Mouse (Mus musculus): ENCODE measurements around the gene Cpsf4.
A peak's percentile ranks its signal among the peaks of the same experiment; 100 is the strongest.
"Not testable (repeated sequence)": the region's sequence is repeated elsewhere in the genome, so short reads cannot be mapped to it uniquely, and the experiment has no call there.

Cpsf4 gene

DNA sequence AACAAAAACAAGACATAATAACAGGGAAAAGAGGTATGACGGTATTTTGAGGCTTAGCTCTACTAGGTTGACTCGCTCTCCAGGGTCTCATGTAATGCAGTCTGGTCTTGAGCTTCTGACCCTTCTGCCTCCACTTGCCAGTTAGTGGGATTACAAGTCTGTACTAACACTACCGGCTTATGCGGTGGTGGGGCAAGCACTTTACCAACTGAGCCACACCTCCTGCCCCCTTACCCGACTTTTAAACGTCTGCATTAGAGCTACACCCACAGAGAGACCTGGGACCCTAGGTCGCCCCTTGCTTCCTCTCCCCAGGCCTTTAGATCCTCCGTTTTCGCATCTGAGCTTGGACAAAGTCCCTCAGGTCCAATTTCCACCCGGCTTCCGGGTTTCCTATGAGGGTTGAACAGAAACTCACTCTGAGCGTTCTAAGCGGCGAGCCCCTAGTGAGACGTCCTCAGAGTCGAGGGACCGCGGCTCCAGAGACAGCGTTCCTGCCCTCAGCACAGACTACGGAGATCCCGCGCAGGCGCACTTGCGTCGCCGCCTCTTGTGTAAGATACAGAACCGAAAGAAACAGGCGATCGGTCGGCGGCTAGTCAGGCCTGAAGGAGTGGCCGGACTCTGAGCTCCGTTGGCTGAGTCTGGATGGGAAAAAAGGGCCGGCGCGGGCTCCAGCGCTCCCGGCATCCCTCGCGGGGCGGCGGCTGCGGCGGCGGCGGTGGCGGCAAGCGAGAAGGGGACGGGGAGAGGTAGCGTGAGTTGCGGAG lies at the start of gene Cpsf4, which contains the start of gene Ptcd1:
Cpsf4 (plus strand) TSS at position 678 of the 770 bp plus-strand sequence.
Ptcd1 (minus strand) TSS at position 573 of the 770 bp plus-strand sequence.
- peak; percentile 98 for DNase-seq (ENCODE audit: low read depth, low spot score)

DNA sequence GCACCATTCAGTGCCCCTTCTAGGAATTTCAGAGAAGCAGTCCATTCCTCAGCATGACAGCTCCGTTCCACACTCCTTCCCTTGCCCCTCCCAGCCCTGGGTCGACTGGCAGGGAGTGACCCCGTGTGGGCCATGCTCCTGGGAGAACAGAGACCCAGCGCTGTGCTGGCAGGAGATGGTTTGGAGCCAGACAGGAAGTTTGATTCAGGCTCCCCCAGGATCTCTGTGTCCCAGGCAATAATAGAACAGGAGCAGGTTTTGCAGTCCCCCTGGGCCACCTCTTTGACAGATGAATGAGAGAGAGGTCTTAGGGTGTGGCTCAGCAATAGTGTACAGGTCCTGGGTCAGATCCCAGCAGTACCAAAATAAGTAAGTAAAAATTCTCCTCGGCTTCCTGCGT lies 49.0 kb upstream of the Cpsf4 start:
- no peak for DNase-seq (ENCODE audit: low read depth, low spot score)

DNA sequence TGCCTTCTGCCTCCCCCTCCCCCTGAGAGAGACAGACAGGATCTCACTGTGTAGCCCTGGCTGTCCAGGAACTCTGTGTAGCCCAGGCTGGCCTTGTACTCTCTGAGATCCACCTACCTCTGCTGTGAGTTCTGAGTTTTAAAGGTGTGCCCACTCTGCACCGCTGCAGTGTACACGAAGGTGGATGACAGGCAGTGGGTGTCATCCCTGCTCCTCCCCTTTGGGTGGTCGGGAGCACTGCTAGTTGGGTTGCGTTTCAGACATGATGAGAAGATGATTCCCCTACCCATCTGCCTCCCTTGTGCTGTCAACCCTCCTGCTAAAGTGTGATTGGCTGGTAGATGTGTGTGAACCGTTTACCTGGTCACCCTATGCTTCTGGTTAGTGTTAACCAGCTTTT lies 48.6 kb upstream of the Cpsf4 start:
- DNase-seq (ENCODE audit: low read depth, low spot score): no peak

DNA sequence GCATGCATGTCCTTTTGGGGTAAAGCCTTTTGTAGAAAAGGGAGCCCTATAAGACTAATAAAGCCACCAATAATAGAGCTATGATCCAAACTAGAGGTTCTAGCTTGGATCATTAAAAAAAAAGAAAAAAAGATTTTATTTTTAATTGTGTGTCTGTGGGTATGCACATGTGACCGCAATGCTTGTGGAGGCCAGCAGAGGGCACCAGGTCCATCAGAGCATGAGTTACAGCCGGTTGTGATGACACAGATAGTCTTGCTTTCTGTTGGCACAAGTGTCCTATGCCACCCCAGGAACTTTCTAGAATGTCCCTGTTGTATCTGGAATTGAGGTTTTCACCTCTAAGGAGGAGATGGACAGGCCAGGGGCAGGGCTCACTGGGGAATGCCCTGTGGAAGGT lies 47.6 kb upstream of the Cpsf4 start:
- DNase-seq (ENCODE audit: low read depth, low spot score): no peak

DNA sequence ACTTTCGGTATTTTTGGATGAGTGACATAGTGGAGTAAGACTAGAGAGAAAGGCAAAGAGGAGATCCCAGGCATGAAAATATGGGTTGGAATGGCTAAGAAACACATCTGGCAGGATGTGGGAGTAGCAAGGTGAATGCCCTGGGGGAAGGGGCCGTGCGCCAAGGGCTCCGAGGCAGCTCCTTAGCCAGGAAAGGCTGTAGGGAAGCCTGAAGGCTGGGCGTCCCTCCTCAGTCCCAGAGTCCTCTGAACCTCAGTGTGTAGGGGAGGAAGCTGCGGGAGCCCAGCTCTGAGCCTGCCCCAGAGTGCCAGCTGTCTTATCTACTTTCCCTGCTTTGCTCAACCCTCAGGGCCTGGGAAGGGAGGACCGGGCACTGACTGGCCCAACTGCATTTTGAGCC lies 46.1 kb upstream of the Cpsf4 start:
- no peak for DNase-seq (ENCODE audit: low read depth, low spot score)

DNA sequence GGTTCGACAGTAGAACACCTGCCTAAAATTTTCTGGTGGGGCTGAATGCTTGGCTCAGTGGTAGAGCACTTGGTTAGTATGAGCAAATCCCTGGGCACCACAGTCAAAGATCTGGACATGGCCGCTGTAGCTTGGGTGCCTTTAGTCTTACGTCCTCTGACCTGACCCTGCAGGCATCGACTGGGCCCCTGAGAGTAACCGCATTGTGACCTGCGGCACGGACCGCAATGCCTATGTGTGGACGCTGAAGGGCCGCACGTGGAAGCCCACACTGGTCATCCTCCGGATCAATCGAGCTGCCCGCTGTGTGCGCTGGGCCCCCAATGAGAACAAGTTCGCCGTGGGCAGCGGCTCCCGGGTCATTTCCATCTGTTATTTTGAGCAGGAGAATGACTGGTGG lies 43.6 kb upstream of the Cpsf4 start:
- no peak for DNase-seq (ENCODE audit: low read depth, low spot score)

DNA sequence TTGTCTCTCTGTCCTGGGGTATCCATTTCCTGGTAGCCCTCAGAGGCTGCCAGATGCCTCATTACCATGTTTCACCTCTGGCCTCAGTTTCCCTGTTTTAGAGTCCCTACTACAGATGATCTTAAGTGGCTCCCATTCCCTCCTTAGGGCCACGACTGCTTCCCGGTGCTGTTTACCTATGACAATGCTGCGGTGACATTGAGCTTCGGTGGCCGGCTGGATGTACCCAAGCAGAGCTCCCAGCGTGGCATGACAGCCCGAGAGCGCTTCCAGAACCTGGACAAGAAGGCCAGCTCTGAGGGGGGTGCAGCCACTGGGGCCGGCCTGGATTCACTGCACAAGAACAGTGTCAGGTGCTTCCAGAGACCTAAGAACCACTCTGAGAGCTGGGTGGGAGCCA lies 40.4 kb upstream of the Cpsf4 start:
- no peak for DNase-seq (ENCODE audit: low read depth, low spot score)

DNA sequence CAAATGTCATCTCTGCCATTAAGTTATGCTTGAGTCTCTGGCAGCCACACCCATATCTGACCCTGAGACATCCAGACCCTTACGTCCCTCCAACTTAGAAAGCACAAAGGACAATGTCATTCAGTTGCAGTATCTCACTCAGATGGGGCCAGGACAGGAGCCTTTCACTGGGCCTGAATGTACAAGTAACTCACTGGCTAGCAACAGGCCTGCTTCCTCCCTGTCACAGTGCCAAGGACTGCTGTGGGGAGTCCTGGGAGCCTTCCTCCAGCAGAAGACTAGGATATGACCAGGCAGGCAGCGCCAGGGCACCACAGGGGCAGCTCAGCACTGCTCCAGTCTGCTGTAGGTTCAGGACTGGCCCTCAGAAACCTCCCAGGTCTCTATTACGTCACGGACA lies 37.9 kb upstream of the Cpsf4 start:
- DNase-seq (ENCODE audit: low read depth, low spot score): no peak

DNA sequence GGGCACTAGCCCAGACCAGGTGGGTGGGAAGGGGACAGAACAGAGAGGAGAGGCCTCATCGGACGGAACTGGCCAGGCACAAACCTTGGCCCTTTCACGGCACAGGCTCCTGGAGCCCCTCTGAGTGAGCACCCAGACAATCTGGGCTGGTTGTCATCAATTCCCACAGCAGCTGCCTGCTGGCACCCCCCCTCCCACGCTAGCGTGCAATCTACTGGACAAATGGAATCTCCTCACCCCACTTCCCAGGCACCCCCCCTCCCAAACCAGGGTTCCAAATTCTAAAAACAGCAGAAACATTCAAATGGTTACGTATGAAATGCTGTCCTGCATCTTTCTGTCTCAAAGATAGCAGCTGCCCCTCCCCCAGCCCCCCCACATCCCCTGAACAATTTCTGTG lies 37.2 kb upstream of the Cpsf4 start:
- DNase-seq (ENCODE audit: low read depth, low spot score): not testable (repeated sequence)

DNA sequence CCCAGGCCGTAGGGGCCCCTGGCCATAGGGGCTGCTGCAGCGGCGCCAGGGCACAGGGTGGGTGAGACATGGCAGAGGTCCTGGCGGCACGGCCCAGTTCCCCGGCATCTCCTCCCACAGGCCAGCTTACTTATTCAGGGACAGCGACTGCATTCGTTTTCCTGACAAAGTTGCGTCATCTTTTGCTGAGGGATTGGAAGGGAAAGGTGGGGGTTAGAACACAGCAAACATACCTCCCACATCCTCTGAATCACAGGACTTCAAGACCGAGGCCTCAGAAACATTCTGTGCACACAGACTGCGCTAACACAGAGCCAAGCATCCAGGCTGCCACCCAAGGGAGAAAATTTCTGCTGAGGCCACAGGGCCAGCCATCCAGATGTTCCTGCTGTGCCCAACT lies 36.8 kb upstream of the Cpsf4 start:
- DNase-seq (ENCODE audit: low read depth, low spot score): peak; percentile 94

DNA sequence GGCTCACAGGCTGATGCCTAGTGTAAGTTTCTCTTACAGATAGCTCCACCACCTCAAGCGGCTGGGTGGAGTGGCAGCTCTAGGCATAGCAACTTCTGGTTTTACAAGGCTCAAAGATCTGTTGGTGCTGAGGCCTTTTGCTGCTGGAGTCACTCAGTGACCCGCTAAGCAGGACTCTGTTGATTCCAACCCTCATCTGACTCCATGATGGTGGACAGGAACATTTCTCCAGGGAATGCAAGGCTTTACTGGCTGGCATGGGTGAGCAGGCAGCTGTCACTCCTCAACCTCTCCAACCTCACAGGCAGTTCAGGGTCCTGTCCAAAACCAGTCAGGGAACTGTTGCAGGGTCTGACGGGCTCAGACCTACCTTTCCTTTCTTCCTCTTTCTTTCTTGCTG lies 36.0 kb upstream of the Cpsf4 start:
- no peak for DNase-seq (ENCODE audit: low read depth, low spot score)

DNA sequence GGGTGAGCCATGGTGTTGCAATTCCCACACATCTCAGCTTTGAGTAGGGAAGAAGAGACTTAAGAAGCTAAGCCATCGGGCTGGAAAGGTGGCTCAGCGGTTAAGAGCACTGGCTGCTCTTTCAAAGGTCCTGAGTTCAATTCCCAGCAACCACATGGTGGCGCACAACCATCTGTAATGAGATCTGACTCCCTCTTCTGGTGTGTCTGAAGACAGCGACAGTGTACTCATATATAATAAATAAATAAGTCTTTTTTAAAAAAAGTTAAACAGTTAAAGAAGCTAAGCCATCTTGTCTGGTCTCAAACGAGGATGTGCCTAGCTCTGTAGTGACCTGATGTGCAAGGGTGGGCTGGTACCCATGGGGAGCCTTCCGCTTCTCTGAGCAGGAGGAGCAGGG lies 33.7 kb upstream of the Cpsf4 start:
- not testable (repeated sequence) for DNase-seq (ENCODE audit: low read depth, low spot score)

DNA sequence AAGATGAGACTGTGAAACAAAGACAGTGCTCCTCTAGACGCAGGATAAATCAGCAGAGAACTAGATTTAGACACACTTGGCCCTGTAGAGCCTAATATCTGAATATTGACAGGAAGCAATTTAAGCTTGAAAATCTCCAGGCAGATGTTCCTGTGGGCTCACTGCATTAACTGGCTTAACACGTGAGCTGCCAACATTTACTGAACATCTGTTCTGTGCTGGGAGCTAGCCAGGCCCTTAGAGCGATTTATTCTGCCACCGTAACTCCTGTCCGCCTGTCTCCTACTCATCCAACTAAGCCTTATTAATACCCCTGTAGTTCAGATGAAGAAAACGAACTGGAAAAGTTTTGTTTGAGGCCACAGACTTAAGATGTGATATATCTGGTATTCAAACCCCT lies 28.2 kb upstream of the Cpsf4 start:
- DNase-seq (ENCODE audit: low read depth, low spot score): no peak

DNA sequence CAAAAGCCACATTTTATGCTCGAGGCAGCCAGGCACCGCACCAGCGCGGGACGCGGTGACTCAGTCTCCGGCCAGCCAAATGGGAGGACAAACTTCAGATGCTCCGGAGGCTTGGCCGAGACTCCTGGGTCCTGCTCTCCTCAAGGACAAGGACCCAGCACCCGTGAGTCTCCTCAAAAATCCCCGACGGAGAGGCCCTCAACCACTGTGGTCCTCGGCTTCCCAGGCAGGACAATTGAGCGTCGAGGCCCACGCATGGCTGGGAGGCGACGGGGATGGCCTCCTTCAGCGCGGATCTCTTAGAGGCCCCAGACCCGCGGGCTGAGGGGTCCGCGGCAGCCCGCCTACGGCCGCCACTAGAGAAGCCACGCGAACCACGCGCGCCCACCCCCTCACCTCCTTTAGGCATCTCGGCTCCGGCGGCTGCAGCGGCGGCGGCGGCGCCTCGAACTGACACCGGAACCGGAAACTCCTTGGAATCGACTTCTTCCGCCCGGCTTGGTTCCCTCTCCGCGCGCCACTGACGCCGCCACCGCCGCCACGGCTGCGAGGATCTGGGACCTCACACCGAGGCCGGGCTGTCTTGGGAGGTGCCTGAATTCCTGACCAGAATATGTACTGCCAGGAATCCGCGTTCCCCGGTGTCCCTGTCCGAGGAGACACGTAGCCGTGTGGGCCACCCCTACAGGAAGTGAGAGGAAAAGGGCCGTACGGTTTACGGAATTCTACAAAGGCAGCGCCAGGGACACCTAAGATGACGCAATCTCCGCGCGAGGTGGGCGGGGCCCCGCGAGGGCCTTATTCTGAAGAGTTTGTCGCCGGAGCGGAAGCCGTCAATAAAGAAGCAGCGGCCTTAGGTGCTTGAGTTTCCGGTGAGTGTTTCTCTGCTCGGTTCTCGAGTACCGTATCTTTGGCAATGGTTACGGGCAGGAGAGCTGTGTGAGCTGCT lies 27.2 kb upstream of the Cpsf4 start, which contains the start of the genes Pdap1 and Bud31:
Pdap1 (minus strand) TSS at position 668 of the 949 bp plus-strand sequence.
Bud31 (plus strand) TSS at position 792 of the 949 bp plus-strand sequence.
- peak; percentile 87 for DNase-seq (ENCODE audit: low read depth, low spot score)

DNA sequence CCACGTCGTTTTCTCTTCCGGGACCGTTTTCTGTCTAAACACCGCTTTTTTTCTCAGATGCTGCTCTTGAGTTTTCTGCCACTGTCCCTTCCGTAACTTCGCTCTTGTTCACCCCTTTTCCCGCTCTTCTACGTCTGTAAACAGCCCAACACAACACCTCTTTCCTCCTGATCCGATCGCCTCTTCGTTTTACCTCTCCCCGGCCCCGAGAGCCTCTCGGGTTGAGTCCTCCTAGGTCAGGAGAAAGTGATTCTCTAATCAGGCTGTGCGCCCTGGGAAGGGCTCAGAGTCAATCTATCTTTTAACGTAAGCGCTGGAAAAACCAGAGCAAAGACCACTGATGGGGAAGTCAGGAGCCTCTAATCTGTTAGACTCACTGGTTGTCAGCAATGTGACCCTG lies 26.4 kb upstream of the Cpsf4 start:
- no peak for DNase-seq (ENCODE audit: low read depth, low spot score)

DNA sequence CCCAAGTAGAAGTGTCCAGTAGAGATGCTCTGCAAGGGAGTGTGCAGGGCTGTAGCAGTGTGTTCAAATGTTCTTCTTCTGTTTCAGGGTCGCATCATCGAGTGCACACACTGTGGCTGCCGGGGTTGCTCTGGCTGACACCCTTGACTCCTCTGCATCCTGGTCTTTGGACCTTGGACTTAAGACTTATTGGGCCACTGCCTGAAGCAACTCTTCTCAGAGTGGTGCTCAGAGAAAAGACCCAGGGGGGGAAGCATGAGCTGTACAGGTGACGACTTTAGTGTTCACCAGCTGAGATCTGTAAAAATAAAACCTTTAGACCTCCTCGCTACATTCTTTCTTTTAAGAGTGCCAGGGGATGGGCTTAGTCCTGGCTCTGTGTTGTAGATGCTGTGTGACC lies 19.3 kb upstream of the Cpsf4 start:
- no peak for DNase-seq (ENCODE audit: low read depth, low spot score)

DNA sequence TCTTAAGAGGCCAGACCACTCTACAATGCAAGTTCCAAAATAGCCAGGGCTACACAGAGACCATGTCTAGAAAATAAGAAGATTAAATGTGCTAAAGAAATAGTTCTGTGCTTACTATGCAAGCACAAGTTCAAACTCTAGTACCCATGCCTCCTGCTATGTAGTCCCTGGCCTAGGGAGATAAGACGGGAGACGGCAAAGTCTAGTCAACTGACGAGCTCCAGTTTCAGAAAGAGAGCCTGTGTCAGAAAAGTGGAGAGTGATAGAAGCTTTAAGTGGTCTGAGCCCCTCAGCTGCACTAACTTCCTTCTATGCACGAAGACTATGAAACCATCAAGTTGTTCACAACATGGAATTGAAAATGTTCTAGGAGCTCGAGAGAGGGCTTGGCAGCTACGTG lies 17.7 kb upstream of the Cpsf4 start:
- DNase-seq (ENCODE audit: low read depth, low spot score): no peak

DNA sequence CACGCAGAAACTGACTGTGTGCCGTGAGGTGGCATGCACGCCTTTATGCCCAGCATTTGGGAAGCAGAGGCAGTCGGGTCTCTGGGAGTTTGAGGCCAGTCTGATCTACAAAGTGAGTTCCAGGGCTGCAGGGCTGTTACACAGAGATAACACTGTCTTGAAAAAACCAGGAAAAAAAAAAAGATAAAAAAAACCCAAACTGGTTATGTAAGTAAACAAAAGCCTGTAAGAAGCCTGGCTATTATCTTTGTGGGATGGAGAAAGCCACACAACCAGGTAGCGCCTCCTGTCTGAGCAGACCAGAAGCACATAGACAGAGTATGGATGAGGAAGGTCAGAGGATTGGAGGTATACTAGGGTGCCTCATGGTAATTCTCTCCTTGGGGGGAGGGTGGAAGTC lies 14.3 kb upstream of the Cpsf4 start:
- no peak for DNase-seq (ENCODE audit: low read depth, low spot score)

DNA sequence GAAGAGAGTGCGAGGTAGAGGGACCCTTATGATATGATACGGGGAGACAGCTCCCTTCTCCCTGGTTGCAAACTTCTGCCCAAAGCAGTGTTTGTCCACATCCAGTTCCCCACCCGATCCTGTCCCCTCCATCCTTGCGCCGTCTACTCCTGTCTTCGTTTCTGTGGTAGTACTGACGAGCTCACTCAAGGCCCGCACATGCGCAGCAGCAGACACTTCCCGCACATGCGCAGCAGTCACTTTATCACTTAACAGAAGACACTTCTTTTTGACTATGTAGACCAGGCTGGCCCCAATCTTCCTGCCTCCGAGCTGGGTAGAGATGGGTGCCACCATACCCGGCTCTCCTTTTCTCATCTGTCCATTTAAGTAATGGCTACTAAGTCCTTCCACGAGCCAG lies 5.7 kb upstream of the Cpsf4 start:
- no peak for DNase-seq (ENCODE audit: low read depth, low spot score)

DNA sequence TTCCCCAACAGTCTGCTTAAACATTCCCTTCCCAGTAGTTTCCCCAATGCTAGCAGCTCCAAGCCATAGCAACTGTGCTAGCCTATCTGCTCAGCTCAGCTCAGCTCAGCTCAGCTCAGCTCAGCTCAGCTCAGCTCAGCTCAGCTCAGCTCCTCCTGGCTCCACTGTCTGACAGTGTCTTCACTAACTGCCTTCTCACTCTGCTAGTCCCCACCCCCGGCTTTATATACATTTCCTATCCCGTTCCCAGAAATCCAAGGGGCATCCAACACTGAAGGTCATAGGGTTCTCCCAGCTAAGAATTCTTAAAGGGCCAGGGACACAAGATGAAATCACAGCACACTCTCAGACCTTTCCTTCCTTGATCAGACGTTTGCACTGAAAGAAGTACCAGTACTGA lies 2.3 kb upstream of the Cpsf4 start:
- DNase-seq (ENCODE audit: low read depth, low spot score): no peak

DNA sequence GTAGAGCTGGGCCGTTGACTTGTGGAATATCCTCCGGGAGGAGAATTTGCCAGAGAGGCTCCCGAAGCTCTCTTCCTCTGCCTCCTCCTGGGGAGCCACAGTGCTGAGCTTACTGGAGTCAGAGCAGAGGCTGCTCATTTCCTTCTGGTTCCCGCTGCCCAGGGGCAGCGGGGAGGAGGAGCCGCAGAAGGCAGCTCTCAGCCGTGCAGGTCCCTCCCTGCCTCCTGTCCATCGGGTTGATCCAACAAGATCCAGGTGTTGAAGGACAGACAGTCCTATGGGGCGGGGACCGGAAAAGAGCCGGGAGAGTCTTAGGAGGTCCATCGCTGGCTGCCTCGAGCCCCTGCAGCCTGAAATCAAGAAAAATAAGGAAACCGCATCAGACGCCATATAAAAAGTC lies 1.8 kb upstream of the Cpsf4 start:
- no peak for DNase-seq (ENCODE audit: low read depth, low spot score)

DNA sequence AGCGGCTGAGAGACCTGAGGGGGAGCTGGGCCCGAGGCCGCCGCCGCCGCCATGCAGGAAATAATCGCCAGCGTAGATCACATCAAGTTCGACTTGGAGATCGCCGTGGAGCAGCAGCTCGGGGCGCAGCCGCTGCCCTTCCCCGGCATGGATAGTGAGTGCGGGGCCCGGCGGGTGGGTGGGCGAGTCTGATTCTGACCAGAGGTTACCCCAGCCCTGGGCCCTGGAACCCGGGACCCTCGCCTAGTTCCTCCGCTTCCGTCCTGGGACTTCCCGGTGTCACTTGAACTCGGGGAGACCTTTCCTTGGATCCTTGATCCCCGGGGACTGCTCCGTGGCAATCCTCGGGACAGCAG lies 271 bp downstream of the Cpsf4 start:
- DNase-seq (ENCODE audit: low read depth, low spot score): no peak
